Mouse (Mus musculus): Measurements from ENCODE around the gene Eml5.

The Eml5 gene

GRCm38 (mm10) chr12:98832929-98833598 lies 68.2 kb downstream of the Eml5 start:
- DNase-seq: no peak

- DNase-seq: no peak
Observed at GRCm38 (mm10) chr12:98831122-98831521, 70.2 kb downstream of the Eml5 start.

GRCm38 (mm10) chr12:98820781-98821180 lies 80.5 kb downstream of the Eml5 start:
- DNase-seq: no peak

DNA sequence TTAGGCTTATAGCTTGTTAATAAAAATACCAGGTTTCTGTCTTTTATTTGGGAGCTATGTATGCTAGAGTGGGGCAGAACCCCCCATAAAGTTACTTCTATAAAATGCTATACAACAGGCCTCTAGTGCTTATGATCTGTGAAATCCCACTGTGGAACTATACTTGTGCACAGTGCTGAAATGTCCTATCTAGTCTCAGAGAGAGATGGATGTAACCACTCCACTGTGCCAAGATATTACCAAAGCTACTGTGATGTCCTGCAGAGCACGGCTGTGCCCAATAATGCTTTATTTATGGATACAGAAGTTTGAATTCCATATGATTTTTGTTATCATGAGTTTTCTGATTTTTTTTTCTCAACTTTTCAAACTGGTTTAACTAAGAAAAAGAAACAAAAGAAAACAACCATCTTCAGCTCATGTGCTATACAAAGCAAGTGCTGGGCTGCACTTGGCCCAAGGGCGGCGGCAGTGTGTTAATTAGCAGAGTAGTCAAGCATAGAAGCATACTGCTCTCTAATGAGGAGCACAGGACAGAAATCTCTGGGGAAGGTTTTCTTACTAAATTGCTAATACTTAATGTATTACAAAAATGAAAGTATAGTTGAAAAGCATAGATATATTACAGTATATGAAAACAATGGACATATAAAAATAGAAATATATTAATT lies 97.1 kb downstream of the Eml5 start:
- no peak for DNase-seq

GRCm38 (mm10) chr12:98802245-98802644 lies 99.0 kb downstream of the Eml5 start:
- no peak for DNase-seq

GRCm38 (mm10) chr12:98800334-98800733 lies 101.0 kb downstream of the Eml5 start:
- no peak for DNase-seq

DNA sequence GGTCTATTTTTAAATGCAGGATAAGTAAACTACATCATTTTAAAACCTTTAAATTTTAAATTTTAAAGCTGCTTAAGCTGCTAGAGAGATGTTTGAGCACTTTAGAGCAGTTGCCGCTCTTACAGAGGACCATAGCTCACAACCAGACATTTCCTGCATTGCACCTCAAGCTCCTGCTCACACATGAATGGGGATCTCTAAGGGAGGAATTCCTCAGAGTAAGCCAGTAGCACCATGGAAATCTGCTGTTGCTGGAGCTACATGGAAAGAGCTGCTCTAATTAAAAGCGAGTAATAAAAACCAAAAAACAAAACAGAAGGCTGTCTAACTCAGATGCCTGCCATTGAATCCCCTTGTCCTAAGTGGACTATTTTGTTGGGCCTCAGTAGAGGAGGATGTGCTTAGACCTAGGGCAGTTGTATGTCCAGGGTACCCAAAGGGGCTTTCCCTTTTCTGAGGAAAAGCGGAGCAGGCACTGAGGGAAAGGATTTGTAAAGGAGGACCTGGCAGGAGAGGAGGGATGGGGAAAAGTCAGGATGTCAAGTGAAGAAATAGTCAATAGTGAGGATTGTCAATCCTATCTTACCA lies 105.5 kb downstream of the Eml5 start:
- DNase-seq: no peak

GRCm38 (mm10) chr12:98784251-98784650 lies 117.0 kb downstream of the Eml5 start:
- DNase-seq: no peak

DNA sequence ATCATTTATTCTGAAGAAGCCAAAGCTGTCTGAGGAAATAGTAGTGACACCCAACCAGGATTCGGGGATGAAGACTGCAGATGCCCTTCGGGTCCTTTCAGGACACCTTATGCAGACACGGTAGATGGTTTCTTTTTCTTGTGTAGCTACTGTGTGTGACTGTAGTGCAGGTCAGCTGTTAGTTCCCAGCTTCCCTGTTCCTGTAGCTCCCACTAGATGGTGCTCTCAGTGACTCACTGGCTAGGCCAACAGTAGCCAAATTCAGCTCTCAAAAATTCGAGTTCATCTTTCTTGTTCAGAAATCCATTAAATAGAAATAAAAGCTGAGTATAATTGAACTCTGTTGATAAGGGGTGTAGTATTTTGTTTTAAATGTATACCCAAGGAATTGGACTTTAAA lies 122.1 kb downstream of the Eml5 start:
- DNase-seq: peak; percentile 49 to 61

GRCm38 (mm10) chr12:98777509-98777908 lies 123.8 kb downstream of the Eml5 start:
- no peak for DNase-seq

GRCm38 (mm10) chr12:98766241-98766640 lies 135.0 kb downstream of the Eml5 start:
- no peak for DNase-seq

DNA sequence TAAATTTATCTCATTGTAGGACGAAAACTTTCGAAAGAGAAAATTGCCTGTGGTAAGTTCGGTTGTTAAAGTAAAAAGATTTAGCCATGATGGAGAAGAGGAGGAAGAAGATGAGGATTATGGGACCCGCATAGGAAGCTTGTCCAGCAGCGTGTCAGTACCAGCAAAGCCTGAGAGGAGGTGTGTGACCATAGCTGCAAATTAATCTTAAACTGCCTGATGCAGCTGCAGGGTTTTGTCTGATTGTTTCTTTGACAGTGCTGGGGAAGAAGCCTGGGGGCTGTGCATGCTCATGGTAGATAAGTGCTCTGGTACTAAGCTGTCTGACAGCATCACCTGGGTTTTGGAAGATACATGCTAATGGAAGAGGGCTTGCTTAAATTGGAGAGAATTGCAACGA lies 141.6 kb downstream of the Eml5 start:
- no peak for DNase-seq

DNA sequence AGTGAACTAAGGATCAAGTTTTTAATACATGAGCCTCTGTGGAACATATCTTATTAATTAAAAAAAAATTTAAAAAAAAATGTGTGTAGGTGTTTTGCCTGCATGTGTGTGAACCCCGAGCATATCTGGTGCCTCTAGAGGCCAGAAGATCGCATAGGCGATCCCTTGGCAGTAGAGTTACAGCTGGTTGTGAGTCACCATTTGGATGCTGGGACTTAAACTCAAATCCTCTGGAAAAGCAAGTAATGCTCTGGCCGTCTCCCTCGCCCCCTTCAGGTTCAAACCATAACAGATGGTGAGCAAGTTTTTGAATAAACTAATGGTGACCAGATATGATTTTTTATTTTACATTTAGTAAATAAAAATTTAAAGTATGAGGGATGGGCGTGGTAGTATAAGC lies 143.6 kb downstream of the Eml5 start:
- no peak for DNase-seq

- DNase-seq: peak in 1 of 2 experiments; percentile 36
Observed at GRCm38 (mm10) chr12:98747380-98747753, 153.9 kb downstream of the Eml5 start.

DNA sequence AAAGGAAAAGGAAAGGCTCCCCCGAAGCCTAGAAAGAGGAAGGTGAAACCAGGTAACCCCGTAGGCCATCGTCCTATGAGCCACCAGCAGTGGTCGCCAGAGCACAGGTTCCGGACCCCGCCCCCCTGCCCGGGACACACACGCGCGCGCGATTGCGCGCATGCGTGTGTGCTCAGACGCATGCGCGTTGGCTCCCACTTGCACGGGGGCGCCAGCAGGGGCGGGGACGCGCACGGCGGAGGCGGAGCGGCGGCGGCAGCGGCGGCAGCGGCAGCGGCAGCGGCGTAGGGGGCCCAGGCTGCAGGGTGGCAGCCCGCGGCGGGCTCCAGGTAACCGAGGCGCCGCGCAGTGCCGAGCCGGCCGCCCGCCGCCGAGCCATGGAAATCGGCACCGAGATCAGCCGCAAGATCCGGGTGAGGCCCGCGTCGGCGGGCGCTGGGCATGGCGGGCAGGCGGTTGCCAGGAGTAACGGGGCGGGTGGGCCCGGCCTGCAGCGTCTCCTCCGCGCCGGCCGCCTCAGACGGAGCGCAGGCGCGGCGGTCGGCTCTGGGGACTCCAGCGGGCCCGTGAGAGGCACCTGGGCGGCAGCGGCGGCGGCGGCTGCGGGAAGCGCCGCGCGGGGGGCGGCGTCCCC lies 154.4 kb downstream of the Eml5 start, which contains the start of gene Zc3h14:
TSS of gene Zc3h14 (plus strand) at position 219 of the 634 bp plus-strand sequence.
- peak; percentile 97 to 98 for DNase-seq

DNA sequence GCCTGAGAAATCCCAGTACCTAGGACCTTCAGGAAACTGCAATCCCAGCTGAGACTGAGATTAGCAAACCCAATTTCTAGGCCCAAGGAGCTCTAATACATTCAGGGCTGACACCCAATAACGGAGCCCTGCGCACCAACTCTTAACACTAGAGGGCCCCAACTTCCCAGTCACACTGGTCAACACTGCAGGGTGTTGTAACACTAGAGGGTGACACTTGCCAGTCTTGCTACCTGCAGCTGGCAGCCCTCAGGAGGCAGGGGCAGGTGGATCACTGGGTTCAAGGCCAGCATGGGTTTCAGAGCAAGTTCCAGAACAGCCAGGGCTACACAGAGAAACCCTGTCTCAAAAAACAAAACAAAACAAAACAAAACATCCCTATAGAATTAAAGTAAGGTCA lies 155.2 kb downstream of the Eml5 start:
- peak; percentile 27 to 53 for DNase-seq

GRCm38 (mm10) chr12:98745626-98746025 lies 155.7 kb downstream of the Eml5 start:
- no peak for DNase-seq

DNA sequence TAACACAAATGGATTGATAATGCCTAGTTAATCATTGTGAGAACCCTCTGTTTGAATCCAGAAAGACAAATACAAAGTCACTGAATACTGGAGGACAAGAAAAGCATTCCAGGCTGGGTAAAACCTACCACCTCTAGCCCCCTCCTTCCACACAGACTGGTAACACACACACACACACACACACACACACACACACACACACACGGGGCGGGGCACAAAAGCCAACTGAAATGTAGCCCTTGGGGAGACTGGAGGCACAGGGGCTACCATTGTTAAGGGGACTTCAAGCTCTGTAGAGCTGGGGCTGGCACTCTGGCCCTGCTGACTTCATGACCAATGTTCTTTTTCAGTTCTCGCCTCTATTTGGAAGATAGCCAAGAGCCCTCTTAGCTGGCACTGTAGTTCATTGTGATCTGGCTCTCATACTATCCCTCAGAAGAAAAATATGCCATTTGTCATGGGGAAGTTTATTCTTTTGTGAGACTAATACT lies 160.2 kb downstream of the Eml5 start:
- DNase-seq: no peak

GRCm38 (mm10) chr12:98737801-98738350 lies 163.4 kb downstream of the Eml5 start:
- no peak for DNase-seq

- peak; percentile 40 to 52 for DNase-seq
Observed at GRCm38 (mm10) chr12:98736951-98737800, 164.1 kb downstream of the Eml5 start, which contains the start of gene Ptpn21. TSS of gene Ptpn21 (minus strand) at chr12:98737405.
